Mouse (Mus musculus): Measurements from ENCODE around the gene Tmem190. TPM values are rescaled to one million over a fixed set of nuclear protein-coding genes. Genes with fewer than 3 reads are reported as not detected.

The Tmem190 gene
- not detected in 2 replicates for polyA plus RNA-seq (2015; fragmentation: Nextera tagmentation; extraction: Ambion mirVana)

GRCm38 (mm10) chr7:4782759-4783158 lies at the start of gene Tmem190, which contains the start of gene Il11:
Tmem190 (plus strand) TSS chr7:4782937.
Il11 (minus strand) TSS chr7:4782859.
- Histone ChIP-seq H3K4me2 (ENCODE audit: low read length) (no peak within 1 kb of the TSS), H3K9me3 (ENCODE audit: control insufficient read depth, low read length) (no peaks in the 10 kb centered on the region), H3K9ac (replicated peaks; ENCODE audit: low read depth, low read length) (no peak within 1 kb of the TSS), H3K4me1 (replicated peaks; ENCODE audit: control insufficient read depth, insufficient read depth, low read length) (no peaks in the 10 kb centered on the region), H3K27ac (ENCODE audit: low read length) (no peak within 1 kb of the TSS), H3K36me3 (ENCODE audit: control insufficient read depth, insufficient read depth) (no peaks in the 10 kb centered on the region), H3K4me3 (replicated peaks; ENCODE audit: low read length) (no peak within 1 kb of the TSS), H3K27me3 (replicated peaks; ENCODE audit: control insufficient read depth, insufficient read depth, low read length) (peaks cover 18% of the 10 kb centered on the region)
- WGBS, result 56% methylated on average over 2 of the region's 2 CpGs
- no peak for ATAC-seq

GRCm38 (mm10) chr7:4732968-4733392 lies 49.8 kb upstream of the Tmem190 start:
- Histone ChIP-seq H3K4me2 (ENCODE audit: low read length) (no peak overlapping the region), H3K4me1 (replicated peaks; ENCODE audit: control insufficient read depth, insufficient read depth, low read length) (no peaks in the 10 kb centered on the region), H3K9me3 (ENCODE audit: control insufficient read depth, low read length) (no peaks in the 10 kb centered on the region), H3K4me3 (replicated peaks; ENCODE audit: low read length) (no peak overlapping the region), H3K27me3 (replicated peaks; ENCODE audit: control insufficient read depth, insufficient read depth, low read length) (no peaks in the 10 kb centered on the region), H3K27ac (ENCODE audit: low read length) (no peak overlapping the region), H3K36me3 (ENCODE audit: control insufficient read depth, insufficient read depth) (no peaks in the 10 kb centered on the region), H3K9ac (replicated peaks; ENCODE audit: low read depth, low read length) (no peak overlapping the region)
- 74% methylated on average over 6 of the region's 6 CpGs for WGBS
- no peak for ATAC-seq

- no peaks in the 10 kb centered on the region for H3K36me3 ChIP-seq (ENCODE audit: control insufficient read depth, insufficient read depth)
- H3K4me3 ChIP-seq (replicated peaks; ENCODE audit: low read length), result peak overlapping the region; percentile 44
- WGBS, result 22% methylated on average over 10 of the region's 10 CpGs
- H3K9me3 ChIP-seq (ENCODE audit: control insufficient read depth, low read length), result no peaks in the 10 kb centered on the region
- H3K4me2 ChIP-seq (ENCODE audit: low read length), result peak overlapping the region; percentile 65
- peaks cover 31% of the 10 kb centered on the region for H3K4me1 ChIP-seq (replicated peaks; ENCODE audit: control insufficient read depth, insufficient read depth, low read length)
- ATAC-seq, result no peak; the same call in 1 of the 2 replicates
- peak overlapping the region; percentile 78 for H3K27ac ChIP-seq (ENCODE audit: low read length)
- H3K27me3 ChIP-seq (replicated peaks; ENCODE audit: control insufficient read depth, insufficient read depth, low read length), result no peaks in the 10 kb centered on the region
- peak overlapping the region; percentile 23 for H3K9ac ChIP-seq (replicated peaks; ENCODE audit: low read depth, low read length)
These were observed 43.6 kb upstream of the Tmem190 start for GRCm38 (mm10) chr7:4739041-4739543.

GRCm38 (mm10) chr7:4739544-4740275 lies 43.0 kb upstream of the Tmem190 start, which contains the start of gene Kmt5c:
Kmt5c (plus strand) TSS chr7:4740115.
- WGBS, result under 1% methylated on average over 37 of the region's 44 CpGs
- Histone ChIP-seq H3K36me3 (ENCODE audit: control insufficient read depth, insufficient read depth) (no peaks in the 10 kb centered on the region), H3K9me3 (ENCODE audit: control insufficient read depth, low read length) (no peaks in the 10 kb centered on the region), H3K9ac (replicated peaks; ENCODE audit: low read depth, low read length) (peak within 1 kb of the TSS; percentile 78), H3K27me3 (replicated peaks; ENCODE audit: control insufficient read depth, insufficient read depth, low read length) (no peaks in the 10 kb centered on the region), H3K4me1 (replicated peaks; ENCODE audit: control insufficient read depth, insufficient read depth, low read length) (peaks cover 31% of the 10 kb centered on the region), H3K4me3 (replicated peaks; ENCODE audit: low read length) (peak within 1 kb of the TSS; percentile 52), H3K27ac (ENCODE audit: low read length) (peak within 1 kb of the TSS; percentile 78), H3K4me2 (ENCODE audit: low read length) (peak within 1 kb of the TSS; percentile 86)
- peak; percentile 96 for ATAC-seq

- Histone ChIP-seq H3K9me3 (ENCODE audit: control insufficient read depth, low read length) (no peaks in the 10 kb centered on the region), H3K4me2 (ENCODE audit: low read length) (peak overlapping the region; percentile 86), H3K27me3 (replicated peaks; ENCODE audit: control insufficient read depth, insufficient read depth, low read length) (no peaks in the 10 kb centered on the region), H3K36me3 (ENCODE audit: control insufficient read depth, insufficient read depth) (no peaks in the 10 kb centered on the region), H3K9ac (replicated peaks; ENCODE audit: low read depth, low read length) (peak overlapping the region; percentile 78), H3K27ac (ENCODE audit: low read length) (peak overlapping the region; percentile 77), H3K4me3 (replicated peaks; ENCODE audit: low read length) (peak overlapping the region; percentile 52), H3K4me1 (replicated peaks; ENCODE audit: control insufficient read depth, insufficient read depth, low read length) (peaks cover 31% of the 10 kb centered on the region)
- under 1% methylated on average over 13 of the region's 14 CpGs for WGBS
- ATAC-seq, result peak; percentile 26
These were observed 42.4 kb upstream of the Tmem190 start for GRCm38 (mm10) chr7:4740309-4740727.

- peak overlapping the region; percentile 77 for H3K27ac ChIP-seq (ENCODE audit: low read length)
- peak overlapping the region; percentile 86 for H3K4me2 ChIP-seq (ENCODE audit: low read length)
- WGBS, result 4% methylated on average over 4 of the region's 4 CpGs
- no peaks in the 10 kb centered on the region for H3K27me3 ChIP-seq (replicated peaks; ENCODE audit: control insufficient read depth, insufficient read depth, low read length)
- H3K4me1 ChIP-seq (replicated peaks; ENCODE audit: control insufficient read depth, insufficient read depth, low read length), result peaks cover 31% of the 10 kb centered on the region
- H3K4me3 ChIP-seq (replicated peaks; ENCODE audit: low read length), result peak overlapping the region; percentile 52
- H3K36me3 ChIP-seq (ENCODE audit: control insufficient read depth, insufficient read depth), result no peaks in the 10 kb centered on the region
- H3K9me3 ChIP-seq (ENCODE audit: control insufficient read depth, low read length), result no peaks in the 10 kb centered on the region
- peak overlapping the region; percentile 78 for H3K9ac ChIP-seq (replicated peaks; ENCODE audit: low read depth, low read length)
- ATAC-seq, result no peak
These were observed 41.6 kb upstream of the Tmem190 start for GRCm38 (mm10) chr7:4741151-4741550.

- Histone ChIP-seq H3K4me3 (replicated peaks; ENCODE audit: low read length) (no peak overlapping the region), H3K9ac (replicated peaks; ENCODE audit: low read depth, low read length) (no peak overlapping the region), H3K36me3 (ENCODE audit: control insufficient read depth, insufficient read depth) (no peaks in the 10 kb centered on the region), H3K9me3 (ENCODE audit: control insufficient read depth, low read length) (no peaks in the 10 kb centered on the region), H3K4me1 (replicated peaks; ENCODE audit: control insufficient read depth, insufficient read depth, low read length) (peaks cover 31% of the 10 kb centered on the region), H3K27ac (ENCODE audit: low read length) (no peak overlapping the region; the same call in 1 of the 2 replicates), H3K27me3 (replicated peaks; ENCODE audit: control insufficient read depth, insufficient read depth, low read length) (no peaks in the 10 kb centered on the region), H3K4me2 (ENCODE audit: low read length) (peak overlapping the region; percentile 86)
- 76% methylated on average over 21 of the region's 21 CpGs for WGBS
- no peak for ATAC-seq
These were observed 40.9 kb upstream of the Tmem190 start for GRCm38 (mm10) chr7:4741672-4742481.

- no peak overlapping the region for H3K4me3 ChIP-seq (replicated peaks; ENCODE audit: low read length)
- H3K9ac ChIP-seq (replicated peaks; ENCODE audit: low read depth, low read length), result no peak overlapping the region
- WGBS, result 88% methylated on average over 6 of the region's 6 CpGs
These were observed 40.3 kb upstream of the Tmem190 start for GRCm38 (mm10) chr7:4742482-4742819.

GRCm38 (mm10) chr7:4743354-4743753 lies 39.4 kb upstream of the Tmem190 start:
- 71% methylated on average over 2 of the region's 2 CpGs for WGBS
- Histone ChIP-seq H3K4me3 (replicated peaks; ENCODE audit: low read length) (no peak overlapping the region), H3K9me3 (ENCODE audit: control insufficient read depth, low read length) (no peaks in the 10 kb centered on the region), H3K9ac (replicated peaks; ENCODE audit: low read depth, low read length) (no peak overlapping the region), H3K27ac (ENCODE audit: low read length) (no peak overlapping the region), H3K4me1 (replicated peaks; ENCODE audit: control insufficient read depth, insufficient read depth, low read length) (peaks cover 30% of the 10 kb centered on the region), H3K4me2 (ENCODE audit: low read length) (no peak overlapping the region), H3K27me3 (replicated peaks; ENCODE audit: control insufficient read depth, insufficient read depth, low read length) (no peaks in the 10 kb centered on the region), H3K36me3 (ENCODE audit: control insufficient read depth, insufficient read depth) (no peaks in the 10 kb centered on the region)
- ATAC-seq, result no peak

More at GRCm38 (mm10) chr7:4742482-4742819, 40.3 kb upstream of the Tmem190 start:
- H3K4me2 ChIP-seq (ENCODE audit: low read length), result no peak overlapping the region
- no peaks in the 10 kb centered on the region for H3K36me3 ChIP-seq (ENCODE audit: control insufficient read depth, insufficient read depth)
- ATAC-seq, result no peak
- no peaks in the 10 kb centered on the region for H3K27me3 ChIP-seq (replicated peaks; ENCODE audit: control insufficient read depth, insufficient read depth, low read length)
- no peak overlapping the region for H3K27ac ChIP-seq (ENCODE audit: low read length)
- peaks cover 31% of the 10 kb centered on the region for H3K4me1 ChIP-seq (replicated peaks; ENCODE audit: control insufficient read depth, insufficient read depth, low read length)
- no peaks in the 10 kb centered on the region for H3K9me3 ChIP-seq (ENCODE audit: control insufficient read depth, low read length)

All from forebrain, embryonic 16.5 days (tissue).